Mouse (Mus musculus) midbrain, embryonic 15.5 days (tissue): ENCODE measurements around the gene Ptpn13. TPM values are rescaled to one million over a fixed set of nuclear protein-coding genes. Genes with fewer than 3 reads are reported as not detected.
A peak's percentile ranks its signal among the peaks of the same experiment; 100 is the strongest.

ENCODE experiments used
- ATAC-seq: fragments of 200-750 bp; cut with Nextera tagmentation; replicated peaks from 2 replicates; pipeline ENCODE4 v1.8.0; 2017; ENCODE audit warnings: moderate TSS enrichment
- H3K27ac ChIP-seq: fragments of 300-500 bp; sonication (generic); 2 replicates; pipeline ENCODE4 v1.5.1; 2015; ENCODE audit warnings: mild to moderate bottlenecking, inconsistent platforms
- H3K27me3 ChIP-seq: fragments of 300-500 bp; sonication (generic); replicated peaks from 2 replicates; pipeline ENCODE4 v1.6.1; 2015; ENCODE audit warnings: inconsistent platforms
- H3K36me3 ChIP-seq: fragments of 300-500 bp; sonication (generic); replicated peaks from 2 replicates; pipeline ENCODE4 v1.6.1; 2015; ENCODE audit warnings: inconsistent platforms
- H3K4me1 ChIP-seq: fragments of 300-500 bp; sonication (generic); 2 replicates; pipeline ENCODE4 v1.6.1; 2015; ENCODE audit warnings: inconsistent platforms
- H3K4me2 ChIP-seq: fragments of 300-500 bp; sonication (generic); 2 replicates; pipeline ENCODE4 v1.6.1; 2015; ENCODE audit warnings: inconsistent platforms, mild to moderate bottlenecking, moderate library complexity
- H3K4me3 ChIP-seq: fragments of 300-500 bp; sonication (generic); 2 replicates; pipeline ENCODE4 v1.5.1; 2015; ENCODE audit warnings: mild to moderate bottlenecking, inconsistent platforms
- H3K9ac ChIP-seq: fragments of 300-500 bp; sonication (generic); 2 replicates; pipeline ENCODE4 v1.6.1; 2015; ENCODE audit warnings: mild to moderate bottlenecking, inconsistent platforms
- H3K9me3 ChIP-seq: fragments of 300-500 bp; sonication (generic); 2 replicates; pipeline ENCODE4 v1.6.1; 2016; ENCODE audit warnings: inconsistent platforms
- WGBS: fragments of 180-500 bp; shearing (Covaris S2); methylation state at CpG from one replicate; pipeline ENCODE4 v1.1.7; 2015; ENCODE audit warnings: mixed read lengths; 5-methylcytosine and 5-hydroxymethylcytosine counted together
- polyA plus RNA-seq: library from polyadenylated mRNA; unstranded; fragments of >200 nt; fragmentation: Nextera tagmentation; extraction: Ambion mirVana; gene quantifications from 2 replicates; pipeline ENCODE4 v1.2.1, GENCODE M21; 2015

Ptpn13 gene
- polyA plus RNA-seq, 1 experiment from 2014 or later, result 5.9 TPM

DNA sequence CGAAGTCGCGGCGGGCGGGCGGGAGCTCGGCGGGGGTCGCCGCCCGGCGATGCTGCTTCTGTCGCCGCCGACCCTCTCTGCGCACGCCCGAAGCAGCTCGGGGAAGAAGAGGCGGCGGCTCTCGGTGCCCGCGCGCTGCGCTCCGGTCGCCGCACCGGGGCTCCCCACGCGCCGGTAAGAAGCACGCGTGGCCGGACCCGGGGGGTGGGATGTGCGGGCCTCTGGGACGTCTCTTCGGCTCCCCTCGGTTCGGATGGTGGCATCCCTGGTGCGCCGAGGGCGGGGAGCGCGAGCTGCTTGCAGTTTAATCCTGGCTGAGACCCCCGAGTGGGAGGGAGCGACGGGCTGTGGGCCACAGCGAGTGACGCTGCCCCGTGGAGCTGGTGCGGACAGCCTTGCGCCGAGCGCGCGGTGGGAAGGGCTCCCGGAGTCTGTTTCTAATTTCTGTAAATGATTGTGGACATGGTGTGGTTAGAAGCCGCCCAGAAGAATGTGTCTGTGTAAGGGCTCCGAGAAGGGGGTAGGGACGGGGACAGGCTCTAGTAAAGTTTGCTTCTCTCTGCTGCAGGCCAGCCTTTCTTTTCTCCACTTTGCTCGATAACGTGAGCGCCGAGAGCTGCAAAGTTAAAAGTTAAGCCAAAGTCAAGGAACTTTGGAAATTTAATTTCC, 505 bp downstream of the Ptpn13 start:
- under 1% methylated on average over 66 of the region's 67 CpGs for WGBS
- Histone ChIP-seq H3K27me3 (0 out of 2 replicates have a peak, but pooled peaks cover 5% of the 10 kb centered on the region), H3K9me3 (no peaks in the 10 kb centered on the region), H3K27ac (peak overlapping the region; percentile 65), H3K36me3 (no peaks in the 10 kb centered on the region), H3K4me3 (peak overlapping the region; percentile 67), H3K4me1 (peaks cover 32% of the 10 kb centered on the region), H3K9ac (peak overlapping the region; percentile 56), H3K4me2 (peak overlapping the region; percentile 94)
- peak; percentile 74 for ATAC-seq

DNA sequence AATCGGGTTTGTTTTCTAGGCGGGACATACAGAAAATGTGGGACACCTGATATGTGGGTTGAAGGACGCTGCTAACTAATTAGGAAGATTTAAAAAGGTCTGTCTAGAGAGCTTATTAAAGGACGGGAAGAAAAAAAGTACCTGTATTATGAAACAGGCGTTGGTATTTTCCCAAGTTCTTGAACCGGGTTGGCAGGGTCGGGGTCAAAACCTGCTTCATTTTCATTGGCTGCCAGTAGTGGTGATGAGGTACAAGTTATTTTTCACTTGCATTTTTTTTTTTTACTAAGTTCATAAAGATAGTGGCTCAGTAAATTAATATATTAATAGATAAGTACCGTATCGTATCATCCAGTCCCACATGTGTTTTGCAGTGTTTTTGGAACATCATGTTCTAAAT, 1.3 kb downstream of the Ptpn13 start:
- Histone ChIP-seq H3K9me3 (no peaks in the 10 kb centered on the region), H3K4me3 (peak overlapping the region; percentile 67), H3K4me1 (peaks cover 27% of the 10 kb centered on the region), H3K36me3 (no peaks in the 10 kb centered on the region), H3K27ac (no peak overlapping the region), H3K4me2 (peak overlapping the region; percentile 94), H3K9ac (no peak overlapping the region), H3K27me3 (0 out of 2 replicates have a peak, but pooled peaks cover 5% of the 10 kb centered on the region)
- no peak for ATAC-seq
- 17% methylated on average over 9 of the region's 9 CpGs for WGBS

DNA sequence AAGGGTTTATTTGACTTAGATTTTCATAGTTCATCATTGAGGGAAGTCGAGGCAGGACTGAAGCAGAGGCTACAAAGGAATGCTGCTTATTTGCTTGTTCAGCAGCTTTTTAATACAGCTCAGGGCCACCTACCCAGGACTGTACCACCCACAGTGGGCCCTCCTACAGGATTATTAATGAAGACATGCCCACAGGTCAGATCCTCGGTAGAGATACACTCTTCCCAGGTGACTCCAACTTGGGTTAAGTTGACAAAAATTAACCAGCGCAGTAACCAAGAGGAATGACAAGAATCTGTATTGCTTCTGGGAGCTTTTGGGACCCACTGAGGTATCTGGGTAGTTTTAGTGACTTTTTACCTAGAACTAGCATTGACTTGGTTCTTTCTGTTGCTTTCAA, 6.0 kb downstream of the Ptpn13 start:
- WGBS, result 79% methylated on average over 3 of the region's 3 CpGs

DNA sequence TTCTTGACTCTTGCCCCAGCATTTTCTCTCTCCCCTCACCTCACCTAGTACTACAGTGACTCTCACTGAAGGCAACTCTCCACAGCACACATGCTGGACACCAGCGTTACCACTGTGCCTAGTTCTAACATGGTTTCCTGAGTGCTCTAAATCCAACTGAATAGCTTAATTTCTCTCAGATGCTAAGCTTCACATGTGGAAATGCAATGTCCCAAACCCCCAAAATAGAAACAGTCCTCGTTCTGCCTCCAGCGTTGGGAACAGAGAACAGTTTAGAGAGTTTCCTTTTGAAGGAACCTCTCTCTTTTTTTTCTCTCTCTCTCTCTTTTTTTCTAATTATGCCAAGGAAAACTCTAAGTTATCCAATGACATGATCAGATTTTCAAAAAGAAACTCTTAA, 6.5 kb downstream of the Ptpn13 start:
- H3K9me3 ChIP-seq, result no peaks in the 10 kb centered on the region
- WGBS, result 76% methylated on average over 3 of the region's 3 CpGs
- ATAC-seq, result no peak

More for the DNA sequence above, 6.0 kb downstream of the Ptpn13 start:
- Histone ChIP-seq H3K9me3 (no peaks in the 10 kb centered on the region), H3K4me1 (peaks cover 8% of the 10 kb centered on the region), H3K27me3 (no peaks in the 10 kb centered on the region), H3K4me2 (no peak overlapping the region), H3K4me3 (no peak overlapping the region), H3K27ac (no peak overlapping the region), H3K36me3 (no peaks in the 10 kb centered on the region), H3K9ac (no peak overlapping the region)
- no peak for ATAC-seq

DNA sequence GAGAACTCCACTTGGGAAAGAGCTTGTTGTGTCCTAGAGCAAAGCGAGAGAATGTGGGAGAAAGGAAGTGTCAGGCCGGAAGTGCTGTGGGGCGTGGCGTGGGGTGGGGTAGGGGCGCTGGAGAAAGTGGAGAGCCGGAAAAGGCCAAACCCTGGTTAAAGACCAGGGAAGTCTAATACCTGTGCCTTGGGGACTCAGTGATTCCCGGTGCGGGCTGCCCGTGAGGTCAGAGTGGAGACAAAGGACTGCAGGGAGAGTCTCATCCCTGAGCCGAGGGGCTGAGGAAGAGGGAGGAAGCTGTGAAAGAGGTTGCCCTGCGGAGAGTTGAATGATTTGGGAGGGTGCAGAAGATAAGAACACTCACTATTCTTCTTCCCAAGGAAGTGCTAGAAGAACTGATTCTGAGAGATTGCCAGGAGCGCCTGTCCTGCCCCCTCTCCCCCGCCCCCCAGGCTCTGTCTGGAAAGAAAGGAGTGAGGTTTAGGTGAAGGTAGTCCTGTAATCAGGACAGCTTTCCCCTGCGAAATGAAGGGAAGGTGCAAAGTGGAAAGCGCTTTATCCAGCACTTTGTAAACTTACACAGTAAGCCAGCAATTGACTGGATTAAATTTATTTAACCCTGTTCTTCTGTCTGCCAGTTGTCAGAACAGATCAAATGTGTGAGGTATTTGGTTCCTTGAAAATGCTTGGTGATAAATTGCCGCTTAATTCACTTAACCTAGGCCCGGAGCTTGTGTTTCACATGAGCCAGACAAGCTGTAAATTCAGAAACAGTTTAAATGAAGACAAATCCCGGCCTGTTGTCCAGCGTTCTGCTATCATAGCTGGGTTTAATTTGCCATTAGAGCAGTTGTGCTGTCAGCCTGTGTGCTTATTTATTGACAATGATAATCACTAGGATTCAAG, 11.3 kb downstream of the Ptpn13 start:
- H3K36me3 ChIP-seq, result no peaks in the 10 kb centered on the region
- H3K4me3 ChIP-seq, result peak overlapping the region; percentile 16; the same call in 1 of the 2 replicates
- WGBS, result 15% methylated on average over 19 of the region's 19 CpGs
- H3K9ac ChIP-seq, result no peak overlapping the region
- no peaks in the 10 kb centered on the region for H3K27me3 ChIP-seq
- peak overlapping the region; percentile 38 for H3K4me2 ChIP-seq
- H3K4me1 ChIP-seq, result peaks cover 7% of the 10 kb centered on the region
- H3K9me3 ChIP-seq, result no peaks in the 10 kb centered on the region
- ATAC-seq, result no peak
- H3K27ac ChIP-seq, result no peak overlapping the region

More for the DNA sequence above, 6.5 kb downstream of the Ptpn13 start:
- Histone ChIP-seq H3K36me3 (no peaks in the 10 kb centered on the region), H3K4me1 (peaks cover 8% of the 10 kb centered on the region), H3K27ac (no peak overlapping the region), H3K4me2 (no peak overlapping the region), H3K27me3 (no peaks in the 10 kb centered on the region), H3K9ac (no peak overlapping the region), H3K4me3 (no peak overlapping the region)

DNA sequence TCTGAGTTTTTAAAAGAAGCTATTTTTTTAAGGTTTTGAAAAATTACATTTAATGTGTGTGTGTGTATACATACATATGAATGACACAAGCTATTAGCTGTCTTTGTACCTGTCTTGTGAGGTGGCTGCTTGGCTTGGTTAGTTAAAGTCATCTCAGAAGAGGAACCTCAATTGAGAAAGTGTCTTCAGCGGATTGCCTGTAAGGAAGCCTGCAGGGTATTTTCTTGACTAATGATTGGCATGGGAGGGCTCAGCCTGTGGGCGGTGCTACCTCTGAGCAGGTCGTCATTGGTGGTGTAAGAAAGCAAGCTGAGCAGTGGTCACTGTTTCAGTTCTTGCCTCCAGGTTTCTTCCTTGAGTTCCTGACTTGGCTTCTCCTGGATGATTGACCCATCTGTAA, 12.7 kb downstream of the Ptpn13 start:
- Histone ChIP-seq H3K4me2 (no peak overlapping the region), H3K4me3 (no peak overlapping the region), H3K9me3 (no peaks in the 10 kb centered on the region), H3K36me3 (no peaks in the 10 kb centered on the region), H3K9ac (no peak overlapping the region), H3K27me3 (no peaks in the 10 kb centered on the region), H3K4me1 (peaks cover 9% of the 10 kb centered on the region), H3K27ac (no peak overlapping the region)
- no peak for ATAC-seq
- WGBS, result 62% methylated on average over 3 of the region's 3 CpGs

DNA sequence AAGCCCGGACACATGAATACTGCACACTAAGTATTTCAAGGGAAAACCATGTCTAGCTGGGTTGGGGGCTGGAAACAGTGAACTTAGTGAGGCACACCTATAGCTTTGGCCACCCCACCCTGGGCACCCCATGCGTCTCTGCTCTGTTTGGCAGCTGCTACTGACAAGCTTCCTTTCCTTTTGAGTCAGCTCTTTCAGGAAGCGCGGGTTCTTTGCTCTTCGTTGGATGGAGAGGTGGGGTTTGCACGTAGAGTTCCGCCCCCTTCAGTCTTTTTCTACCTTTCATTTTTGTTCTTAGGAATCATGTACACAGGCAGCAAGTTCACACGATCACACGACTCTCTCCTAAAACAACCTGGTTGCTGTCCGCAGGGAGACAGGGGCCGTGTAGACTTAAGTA, 14.2 kb downstream of the Ptpn13 start:
- Histone ChIP-seq H3K27me3 (no peaks in the 10 kb centered on the region), H3K4me1 (peaks cover 9% of the 10 kb centered on the region), H3K9ac (no peak overlapping the region), H3K36me3 (no peaks in the 10 kb centered on the region), H3K27ac (no peak overlapping the region), H3K4me3 (no peak overlapping the region), H3K4me2 (no peak overlapping the region), H3K9me3 (no peaks in the 10 kb centered on the region)
- WGBS, result 89% methylated on average over 11 of the region's 11 CpGs
- no peak for ATAC-seq

DNA sequence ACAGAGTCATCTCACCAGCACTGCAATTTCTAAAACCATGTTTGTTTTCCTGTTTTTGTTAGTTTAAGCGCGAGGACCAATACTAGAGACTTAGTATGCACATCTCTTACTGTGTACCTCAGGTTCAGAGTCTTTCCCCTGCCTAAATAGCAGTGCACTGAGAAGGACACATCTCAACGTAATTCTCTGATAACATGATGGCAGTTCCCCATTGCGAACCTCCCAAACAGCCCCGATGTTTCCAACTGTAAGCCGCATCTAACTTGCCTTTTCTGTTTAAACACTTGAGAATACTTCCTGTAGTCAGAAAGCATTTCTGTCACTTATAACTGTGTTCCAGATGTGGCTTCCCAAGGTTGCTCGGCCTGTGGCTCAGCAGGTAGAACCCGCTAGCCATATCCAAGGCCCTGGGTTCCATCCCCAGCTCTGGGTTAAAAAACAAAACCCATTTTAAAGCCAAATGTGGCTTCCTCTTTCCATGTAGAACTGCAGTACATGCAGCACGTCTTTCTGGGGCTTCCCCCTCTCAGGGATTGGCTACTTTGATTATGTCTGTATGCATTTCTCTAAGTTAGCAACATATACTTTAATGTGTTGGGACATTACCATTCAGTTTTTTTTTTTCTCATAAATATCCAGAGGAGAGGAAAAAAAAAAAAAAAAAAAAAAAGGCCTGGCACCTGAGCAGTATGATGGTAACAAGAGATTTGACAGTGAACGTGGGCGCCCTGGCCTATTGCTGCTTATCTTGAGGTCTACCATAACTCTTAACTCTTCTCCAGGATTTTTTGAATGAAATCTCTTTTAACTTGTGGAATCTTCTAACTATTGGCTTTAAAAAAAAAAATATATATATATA, 15.7 kb downstream of the Ptpn13 start:
- Histone ChIP-seq H3K4me3 (no peak overlapping the region), H3K4me2 (no peak overlapping the region), H3K4me1 (peaks cover 9% of the 10 kb centered on the region), H3K27me3 (no peaks in the 10 kb centered on the region), H3K36me3 (no peaks in the 10 kb centered on the region), H3K27ac (no peak overlapping the region), H3K9ac (no peak overlapping the region), H3K9me3 (no peaks in the 10 kb centered on the region)
- 92% methylated on average over 11 of the region's 11 CpGs for WGBS
- no peak for ATAC-seq

DNA sequence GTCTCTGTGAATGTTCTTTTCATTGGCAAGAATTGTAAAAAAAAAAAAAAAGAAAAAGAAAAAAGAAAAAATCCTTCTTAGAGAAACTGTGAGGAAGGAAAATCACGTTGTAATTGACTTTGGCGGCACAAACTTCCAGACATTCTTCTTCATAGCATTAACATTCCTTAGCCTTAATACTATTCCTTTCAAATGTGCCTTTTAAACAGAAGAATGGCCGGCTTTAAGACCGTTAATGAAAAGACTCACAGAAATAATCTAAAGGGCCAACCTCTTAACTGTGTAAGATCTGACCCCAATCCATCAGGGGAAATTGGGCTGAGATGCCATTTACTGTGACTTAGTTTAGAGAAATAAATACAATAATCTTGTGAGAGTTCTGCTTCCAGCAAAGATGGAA, 16.7 kb downstream of the Ptpn13 start:
- H3K9me3 ChIP-seq, result no peaks in the 10 kb centered on the region
- H3K9ac ChIP-seq, result no peak overlapping the region
- ATAC-seq, result no peak
- H3K27ac ChIP-seq, result no peak overlapping the region
- 0 out of 2 replicates have a peak, but pooled peaks cover 2% of the 10 kb centered on the region for H3K4me1 ChIP-seq
- no peaks in the 10 kb centered on the region for H3K27me3 ChIP-seq
- no peak overlapping the region for H3K4me3 ChIP-seq
- H3K36me3 ChIP-seq, result no peaks in the 10 kb centered on the region
- H3K4me2 ChIP-seq, result no peak overlapping the region
- WGBS, result 9% methylated on average over 4 of the region's 4 CpGs

DNA sequence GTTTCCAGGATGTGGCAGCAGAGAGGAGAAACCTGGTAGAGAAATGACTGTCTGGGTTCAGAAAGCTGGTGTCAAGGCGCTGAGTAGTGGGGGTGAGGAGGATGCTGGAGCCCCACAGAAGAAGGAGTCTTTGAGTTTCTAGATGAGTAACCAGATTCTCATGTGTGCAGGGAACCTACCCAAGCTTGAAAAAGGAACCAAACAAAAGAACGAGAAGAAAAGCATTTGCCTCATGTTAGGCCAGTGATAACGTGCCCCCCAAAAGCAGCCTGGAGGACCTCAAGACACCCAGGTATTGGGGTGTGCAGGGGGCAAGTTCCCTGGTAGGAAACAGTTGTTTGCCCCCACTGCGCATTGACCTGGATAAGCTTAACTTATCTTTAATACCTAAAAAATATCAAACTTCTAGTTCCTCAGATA, 17.3 kb downstream of the Ptpn13 start:
- 51% methylated on average over 4 of the region's 4 CpGs for WGBS

DNA sequence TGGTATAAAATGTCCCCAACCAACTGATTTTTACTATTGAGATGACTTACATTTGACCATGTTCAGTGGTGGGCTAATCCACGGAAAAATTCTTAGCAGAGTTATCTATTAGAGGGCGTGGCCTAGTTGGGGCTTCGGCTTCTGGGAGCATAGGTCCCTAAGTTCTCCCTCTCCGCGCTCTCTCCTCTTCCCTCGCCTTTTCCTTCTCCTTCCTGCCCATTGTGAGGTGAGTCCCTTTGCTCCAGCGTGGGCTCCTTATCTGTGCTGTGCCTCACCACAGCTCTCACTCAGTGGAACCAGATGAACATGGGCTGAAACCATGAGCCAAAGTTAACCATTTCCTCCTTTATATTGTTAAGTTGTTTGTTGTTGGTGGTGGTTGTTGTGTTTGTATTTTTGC, 17.9 kb downstream of the Ptpn13 start:
- H3K27ac ChIP-seq, result no peak overlapping the region

More for the DNA sequence above, 17.3 kb downstream of the Ptpn13 start:
- Histone ChIP-seq H3K4me2 (no peak overlapping the region), H3K27me3 (no peaks in the 10 kb centered on the region), H3K4me1 (peaks cover 3% of the 10 kb centered on the region; the same call in 1 of the 2 replicates), H3K4me3 (no peak overlapping the region), H3K36me3 (no peaks in the 10 kb centered on the region), H3K27ac (no peak overlapping the region), H3K9ac (no peak overlapping the region), H3K9me3 (no peaks in the 10 kb centered on the region)
- ATAC-seq, result no peak

DNA sequence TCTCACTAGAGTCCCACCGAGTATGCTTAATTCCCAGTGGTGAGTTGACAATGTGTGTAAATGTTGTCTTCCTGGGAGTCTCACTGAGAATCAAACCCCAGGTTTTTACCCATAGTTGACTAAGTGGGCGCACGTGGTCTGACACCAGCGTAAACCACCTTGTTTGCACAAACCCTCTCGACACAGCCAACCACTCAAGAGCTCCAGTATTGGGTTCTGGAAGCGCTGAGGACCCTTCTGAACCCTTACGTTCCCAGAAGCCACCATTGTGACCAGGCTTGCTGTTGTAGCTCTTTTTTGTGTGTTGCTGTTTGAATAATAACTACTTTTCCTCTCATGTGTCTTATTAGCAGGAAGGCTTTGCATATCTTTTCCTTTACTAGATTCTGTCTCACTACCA, 20.4 kb downstream of the Ptpn13 start:
- WGBS, result 85% methylated on average over 7 of the region's 7 CpGs
- ATAC-seq, result no peak
- no peak overlapping the region for H3K4me3 ChIP-seq

More for the DNA sequence above, 17.9 kb downstream of the Ptpn13 start:
- Histone ChIP-seq H3K4me3 (no peak overlapping the region), H3K36me3 (no peaks in the 10 kb centered on the region), H3K4me1 (peaks cover 10% of the 10 kb centered on the region), H3K9ac (no peak overlapping the region), H3K27me3 (no peaks in the 10 kb centered on the region), H3K4me2 (no peak overlapping the region), H3K9me3 (no peaks in the 10 kb centered on the region)
- no peak for ATAC-seq
- 75% methylated on average over 7 of the region's 7 CpGs for WGBS

More for the DNA sequence above, 20.4 kb downstream of the Ptpn13 start:
- Histone ChIP-seq H3K27ac (no peak overlapping the region), H3K9me3 (no peaks in the 10 kb centered on the region), H3K4me2 (no peak overlapping the region), H3K4me1 (peaks cover 19% of the 10 kb centered on the region), H3K9ac (no peak overlapping the region), H3K27me3 (no peaks in the 10 kb centered on the region), H3K36me3 (no peaks in the 10 kb centered on the region)
